Mouse (Mus musculus) CH12.LX (cell line): ENCODE data around the gene Tdp1. TPM values are rescaled to one million over a fixed set of nuclear protein-coding genes. Genes with fewer than 3 reads are reported as not detected.

Source experiments
- DNase-seq: peaks from one replicate; pipeline ENCODE4 v3.0.0-alpha.2; 2013; ENCODE audit errors: extremely low read depth
- H3K27ac ChIP-seq: 2 replicates; pipeline ENCODE4 v1.5.1; 2012; ENCODE audit warnings: low read depth, mild to moderate bottlenecking, control low read depth, moderate library complexity; ENCODE audit not compliant: insufficient read depth
- H3K27me3 ChIP-seq: replicated peaks from 2 replicates; pipeline ENCODE3; 2012; ENCODE audit warnings: inconsistent platforms
- H3K36me3 ChIP-seq, 2 experiments: replicated peaks in 1 of 2; 2 replicates each; pipeline versions ENCODE3 to v1.6.1; 2012; ENCODE audit warnings: inconsistent platforms in 1 of 2, low read length in 1 of 2, mild to moderate bottlenecking in 1 of 2, mixed read lengths in 1 of 2, moderate library complexity in 1 of 2; ENCODE audit not compliant: control insufficient read depth in 1 of 2, insufficient read depth in 1 of 2
- H3K4me1 ChIP-seq, 2 experiments: 2 replicates each; pipeline ENCODE4 v1.6.1; 2012; ENCODE audit warnings: inconsistent platforms in 1 of 2, moderate library complexity in 1 of 2; ENCODE audit not compliant: insufficient read depth in 2 of 2, control insufficient read depth in 1 of 2
- H3K4me2 ChIP-seq: 2 replicates; pipeline ENCODE4 v1.6.1; 2012; ENCODE audit warnings: low read depth, mild to moderate bottlenecking, control low read depth; ENCODE audit not compliant: poor library complexity, insufficient read depth, severe bottlenecking
- H3K4me3 ChIP-seq, 3 experiments: fragments of 150-350 bp in 1 of 3; sonication (generic) in 1 of 3; replicated peaks in 1 of 3; 2 replicates each; pipeline versions ENCODE3 to v1.5.1; 2011 to 2012; ENCODE audit warnings: low read depth in 2 of 3, low read length in 2 of 3, mild to moderate bottlenecking in 2 of 3, moderate library complexity in 2 of 3, control low read depth in 1 of 3, improper control_type of control experiment in 1 of 3, inconsistent platforms in 1 of 3, mixed read lengths in 1 of 3; ENCODE audit not compliant: poor library complexity in 1 of 3
- H3K79me2 ChIP-seq: replicated peaks from 2 replicates; pipeline ENCODE4 v1.6.1; 2012; ENCODE audit warnings: mild to moderate bottlenecking, moderate library complexity; ENCODE audit not compliant: control insufficient read depth, poor library complexity, insufficient read depth, severe bottlenecking; ENCODE audit errors: extremely low read depth
- H3K9ac ChIP-seq: 2 replicates; pipeline ENCODE4 v1.6.1; 2012; ENCODE audit warnings: low read depth, mild to moderate bottlenecking, control low read depth, moderate library complexity; ENCODE audit not compliant: insufficient read depth
- H3K9me3 ChIP-seq: replicated peaks from 2 replicates; pipeline ENCODE3; 2012; ENCODE audit warnings: low read length, inconsistent platforms, mixed read lengths
- BHLHE40 ChIP-seq: IDR thresholded peaks from 2 replicates; pipeline ENCODE4 v1.6.1; 2011; ENCODE audit warnings: mild to moderate bottlenecking, low read depth, low read length, improper control_type of control experiment
- CHD1 ChIP-seq: IDR thresholded peaks from 2 replicates; pipeline ENCODE4 v1.6.1; 2012; ENCODE audit warnings: low read depth, low read length, improper control_type of control experiment, inconsistent platforms
- E2F4 ChIP-seq: IDR thresholded peaks from 2 replicates; pipeline ENCODE4 v1.6.1; 2011; ENCODE audit warnings: low read depth, low read length, improper control_type of control experiment; ENCODE audit not compliant: insufficient replicate concordance
- ELF1 ChIP-seq: IDR thresholded peaks from 2 replicates; pipeline ENCODE4 v1.6.1; 2014; ENCODE audit warnings: low read depth, mild to moderate bottlenecking, inconsistent platforms, low read length, improper control_type of control experiment
- EP300 ChIP-seq: IDR thresholded peaks from 2 replicates; pipeline ENCODE4 v1.6.1; 2011; ENCODE audit warnings: low read length, improper control_type of control experiment
- ETS1 ChIP-seq: conservative IDR thresholded peaks from 2 replicates; pipeline ENCODE4 v1.6.1; 2012; ENCODE audit warnings: low read depth, mild to moderate bottlenecking, inconsistent platforms, low read length, improper control_type of control experiment, moderate library complexity
- MAX ChIP-seq: IDR thresholded peaks from 2 replicates; pipeline ENCODE4 v1.6.1; 2011; ENCODE audit warnings: low read length, improper control_type of control experiment
- MAZ ChIP-seq: IDR thresholded peaks from 2 replicates; pipeline ENCODE4 v1.6.1; 2012; ENCODE audit warnings: low read depth, mild to moderate bottlenecking, inconsistent platforms, low read length, improper control_type of control experiment, moderate library complexity
- MEF2A ChIP-seq: IDR thresholded peaks from 2 replicates; pipeline ENCODE4 v1.6.1; 2014; ENCODE audit warnings: low read depth, mild to moderate bottlenecking, inconsistent platforms, low read length, improper control_type of control experiment, borderline replicate concordance
- NRF1 ChIP-seq: IDR thresholded peaks from 2 replicates; pipeline ENCODE4 v1.6.1; 2014; ENCODE audit warnings: low read depth, mild to moderate bottlenecking, inconsistent platforms, low read length, improper control_type of control experiment, moderate library complexity
- TBP ChIP-seq: conservative IDR thresholded peaks from 2 replicates; pipeline ENCODE4 v1.6.1; 2011; ENCODE audit warnings: low read depth, low read length, improper control_type of control experiment
- UBTF ChIP-seq: IDR thresholded peaks from 2 replicates; pipeline ENCODE4 v1.6.1; 2012; ENCODE audit warnings: low read depth, mild to moderate bottlenecking, inconsistent platforms, low read length, improper control_type of control experiment, moderate library complexity
- USF2 ChIP-seq: conservative IDR thresholded peaks from 2 replicates; pipeline ENCODE4 v1.6.1; 2011; ENCODE audit warnings: low read depth, low read length, improper control_type of control experiment
- ZMIZ1 ChIP-seq: IDR thresholded peaks from 2 replicates; pipeline ENCODE4 v1.6.1; 2012; ENCODE audit warnings: low read depth, mild to moderate bottlenecking, inconsistent platforms, low read length, improper control_type of control experiment
- dilution Hi-C: fragments of 300-500 bp; cut with MboI; formaldehyde crosslinking; loops from 2 replicates; pipeline ENCODE4 v1.14.3; 2020; ENCODE audit warnings: low sequenced_read_pairs; ENCODE audit not compliant: extremely low pct_unique_long_range_greater_than_20kb, extremely low pct_ligation_motif_present
- in situ Hi-C: fragments of 300-500 bp; cut with MboI; formaldehyde crosslinking; loops from 3 replicates; pipeline ENCODE4 v1.14.3; 2019; ENCODE audit warnings: low sequenced_read_pairs, low pct_ligation_motif_present, low pct_unique_long_range_greater_than_20kb, mixed read lengths
- polyA plus RNA-seq: library from polyadenylated mRNA; unstranded; fragments of >175 nt; gene quantifications from 2 replicates; pipeline ENCODE4 v1.2.1, GENCODE M21; 2012; ENCODE audit warnings: low read depth; ENCODE audit not compliant: insufficient read length
- total RNA-seq, 2 experiments: library from RNA; depleted of rRNA; stranded (reverse); fragments of 300-350 nt in 1 of 2; fragments of >200 nt in 1 of 2; gene quantifications; 2 replicates each; pipeline ENCODE4 v1.2.3; 2012 to 2014

Tdp1 gene
- total and polyA plus RNA-seq, 3 experiments = 16.9 to 53.7 (median 27.4) TPM

DNA sequence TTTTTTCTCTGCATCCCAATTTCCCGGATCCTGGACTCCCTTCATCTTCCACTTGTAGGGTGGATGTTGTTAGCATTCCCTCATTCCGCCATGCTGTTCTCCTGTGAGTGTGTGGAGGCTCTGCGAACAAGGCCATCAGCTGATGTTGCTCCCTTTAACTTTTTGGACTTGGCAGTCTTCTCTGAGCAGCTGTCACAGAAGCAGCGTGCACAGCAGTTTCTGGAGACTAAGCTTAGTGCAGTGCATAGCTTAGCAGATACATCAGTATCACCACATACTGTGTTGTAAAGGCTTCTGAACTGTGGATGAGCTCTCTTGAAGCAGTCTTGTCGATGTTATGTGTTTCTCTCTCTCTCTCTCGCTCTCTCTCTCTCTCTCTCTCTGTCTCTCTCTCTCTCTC lies 54.9 kb downstream of the Tdp1 start:
- dilution Hi-C loops (no loop called here), in situ Hi-C loops (no loop called here)
- no peak overlapping the region for H3K9ac ChIP-seq
- DNase-seq = no peak
- no peaks in the 10 kb centered on the region for H3K27me3 ChIP-seq
- no peak overlapping the region for H3K4me3 ChIP-seq
- H3K4me2 ChIP-seq = no peak overlapping the region
- H3K27ac ChIP-seq = no peak overlapping the region
- no peaks in the 10 kb centered on the region for H3K9me3 ChIP-seq
- H3K4me1 ChIP-seq = peaks cover 10 to 22% of the 10 kb centered on the region in 2 experiments
- no peak for TF ChIP-seq ZMIZ1
- no peaks in the 10 kb centered on the region for H3K79me2 ChIP-seq
- H3K36me3 ChIP-seq = peaks cover 20 to 85% of the 10 kb centered on the region in 2 experiments

DNA sequence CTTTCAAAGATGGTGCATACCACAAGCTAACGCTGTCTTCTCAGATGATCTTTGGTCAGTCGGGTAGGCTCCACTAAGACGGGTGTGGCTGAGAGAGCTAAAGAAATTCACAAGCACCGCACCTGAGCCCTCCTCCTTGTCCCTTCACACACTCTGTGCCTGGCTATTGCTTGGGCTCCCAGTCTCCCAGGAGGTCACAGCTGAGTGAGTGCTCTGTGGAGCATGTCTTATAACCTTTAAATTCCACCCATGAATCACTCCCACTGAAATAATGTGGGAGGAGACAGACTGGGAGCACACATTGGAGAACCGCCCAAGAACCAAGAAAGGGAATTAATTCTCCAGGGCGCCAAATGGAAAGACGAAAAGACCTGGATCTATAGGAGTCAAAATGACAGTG lies 56.4 kb downstream of the Tdp1 start:
- Histone ChIP-seq H3K4me2 (no peak overlapping the region), H3K9me3 (no peaks in the 10 kb centered on the region), H3K79me2 (no peaks in the 10 kb centered on the region), H3K9ac (no peak overlapping the region), H3K4me3 (no peak overlapping the region), H3K27me3 (no peaks in the 10 kb centered on the region), H3K36me3 (peaks cover 12 to 81% of the 10 kb centered on the region in 2 experiments), H3K4me1 (peaks cover 10 to 22% of the 10 kb centered on the region in 2 experiments)
- DNase-seq = no peak
- dilution Hi-C loops = no loop called here
- TF ChIP-seq MEF2A (no peak), E2F4 (no peak), USF2 (no peak)
- TF ChIP-seq, all 38 proteins: peak for 0
- H3K27ac ChIP-seq = no peak overlapping the region
- in situ Hi-C loops = no loop called here

DNA sequence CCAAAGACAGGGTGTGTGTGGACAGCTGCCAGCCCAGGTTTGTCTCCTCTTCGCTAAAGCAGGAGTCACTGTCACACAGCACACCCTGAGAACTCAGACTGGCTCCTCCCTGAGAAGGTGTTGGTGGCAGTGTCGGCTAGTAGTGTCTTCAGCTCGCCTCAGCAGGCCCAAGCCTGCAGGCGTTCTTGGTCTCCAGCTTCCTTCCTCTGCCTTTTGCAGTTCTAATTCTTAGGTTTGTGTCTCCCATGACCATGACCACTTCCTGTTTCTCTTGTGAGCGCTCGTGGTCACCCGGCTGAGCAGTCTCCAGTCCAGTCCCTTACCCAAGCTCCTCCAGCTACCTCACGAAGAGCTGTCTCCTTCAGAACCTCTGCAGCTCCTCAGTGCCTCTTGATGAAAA lies 58.1 kb downstream of the Tdp1 start:
- H3K4me2 ChIP-seq = no peak overlapping the region
- peak; percentile 27; the same call in 1 of the 2 replicates for TF ChIP-seq EP300
- TF ChIP-seq TBP = peak; percentile 77
- TF ChIP-seq UBTF = peak; percentile 42; the same call in 1 of the 2 replicates
- TF ChIP-seq NRF1 = 0 out of 2 replicates have a peak, but pooled peaks have one; percentile 10
- no peak for TF ChIP-seq CHD1
- no peak for TF ChIP-seq MAZ
- TF ChIP-seq ELF1 = peak; percentile 64
- TF ChIP-seq ETS1 = no peak
- peak; percentile 41 for TF ChIP-seq BHLHE40
- TF ChIP-seq MAX = 0 out of 2 replicates have a peak, but pooled peaks have one; percentile 10
- TF ChIP-seq, all 38 proteins: peak for 7
- H3K4me1 ChIP-seq = peaks cover 10 to 33% of the 10 kb centered on the region in 2 experiments
- peak; percentile 51 for DNase-seq
- no peaks in the 10 kb centered on the region for H3K9me3 ChIP-seq
- no peak overlapping the region for H3K9ac ChIP-seq
- peaks cover 6 to 79% of the 10 kb centered on the region in 2 experiments for H3K36me3 ChIP-seq
- no peak overlapping the region for H3K27ac ChIP-seq
- H3K27me3 ChIP-seq = no peaks in the 10 kb centered on the region
- in situ Hi-C loops = no loop called here
- dilution Hi-C loops = no loop called here
- H3K4me3 ChIP-seq = no peak overlapping the region
- H3K79me2 ChIP-seq = no peaks in the 10 kb centered on the region
